Mouse (Mus musculus): ENCODE measurements around the gene Gm42372.

- TF ChIP-seq GATA1 (IDR thresholded peaks at IDR 0.05; ENCODE audit: borderline replicate concordance, low read length) (no peak), FLI1 (IDR thresholded peaks at IDR 0.05; ENCODE audit: low read length) (no peak)
Measured at GRCm38 (mm10) chr7:16947349-16947895, 35.5 kb upstream of the Gm42372 start.

Measured in megakaryocyte, embryonic 14.5 days (primary cell).